Mouse (Mus musculus): Measurements from ENCODE around the gene Tfg.

Tfg gene

DNA sequence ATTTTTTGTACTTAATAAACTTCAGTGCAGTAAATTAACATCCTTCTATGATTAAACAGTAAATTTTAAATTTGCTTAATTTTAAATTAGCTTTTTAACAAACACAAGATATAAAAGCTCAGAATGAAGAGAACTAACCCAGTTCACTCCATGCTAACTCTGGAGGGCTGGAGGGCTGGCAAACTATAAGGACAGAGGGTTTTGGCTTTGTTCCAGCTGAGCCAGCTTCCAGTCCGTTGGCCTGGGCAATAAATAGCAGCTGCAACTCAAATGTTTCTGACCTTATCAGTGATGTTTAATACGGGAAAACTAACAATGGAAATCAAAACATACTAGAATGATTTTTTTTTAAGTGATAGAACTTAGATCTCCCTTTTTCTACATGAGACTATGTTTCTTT lies 72.0 kb downstream of the Tfg start:
- no peak for DNase-seq (ENCODE audit: low spot score)

All from MN1 (cell line).